ENCODE assay signal across 8 mouse cellular contexts in genomic region chr13:42917251-42917650, GRCm38 (mm10).
A peak's percentile ranks its signal among the peaks of the same experiment; 100 is the strongest.
DNase-seq lines count a peak whose midpoint lies in the region; ATAC-seq lines count a peak whose summit lies in the region.

No protein-coding gene starts in this region.

- no peak overlapping the region for H3K9ac ChIP-seq in liver, embryonic 13.5 days
- no peak overlapping the region for H3K9ac ChIP-seq in liver, embryonic 12.5 days
- H3K9ac ChIP-seq in liver, embryonic 11.5 days (ENCODE audit: low read depth, low read length) = no peak overlapping the region

- 48% methylated on average over 6 of the region's 6 CpGs for WGBS in liver, embryonic 13.5 days (ENCODE audit: insufficient replicate concordance)
- 44% methylated on average over 6 of the region's 6 CpGs for WGBS in liver, embryonic 12.5 days (ENCODE audit: insufficient replicate concordance)
- 37% methylated on average over 6 of the region's 6 CpGs for WGBS in midbrain, embryonic 10.5 days
- WGBS in liver, embryonic 11.5 days = 45% methylated on average over 6 of the region's 6 CpGs

- H3K4me3 ChIP-seq in liver, embryonic 13.5 days (replicated peaks) = no peak overlapping the region
- H3K4me3 ChIP-seq in liver, embryonic 12.5 days = no peak overlapping the region
- H3K4me3 ChIP-seq in midbrain, embryonic 10.5 days = peak overlapping the region; percentile 76; the same call in 1 of the 2 replicates
- no peak overlapping the region for H3K4me3 ChIP-seq in liver, embryonic 11.5 days (ENCODE audit: low read depth, low read length)

- no peak for DNase-seq in liver, embryonic 13.5 days
- DNase-seq in cerebellum, postnatal 25 days = peak; percentile 85 to 89
- DNase-seq in heart, postnatal 10 days = peak; percentile 55 to 64
- DNase-seq in kidney, postnatal 4 days = peak; percentile 67 to 76
- peak; percentile 18 for DNase-seq in midbrain, embryonic 10.5 days (ENCODE audit: low spot score)
- no peak for DNase-seq in spleen, postnatal 10 days (ENCODE audit: low spot score in 2 of 2)
- DNase-seq in liver, embryonic 11.5 days (ENCODE audit: low spot score) = no peak

- H3K4me2 ChIP-seq in liver, embryonic 13.5 days = peak overlapping the region; percentile 67; the same call in 1 of the 2 replicates
- H3K4me2 ChIP-seq in liver, embryonic 12.5 days = no peak overlapping the region; the same call in 1 of the 2 replicates
- H3K4me2 ChIP-seq in liver, embryonic 11.5 days = no peak overlapping the region; the same call in 1 of the 2 replicates

- intact Hi-C loops in heart, postnatal 10 days (cut with DNase I) = no loop called here

- H3K9me3 ChIP-seq in liver, embryonic 13.5 days (replicated peaks) = no peaks in the 10 kb centered on the region
- no peaks in the 10 kb centered on the region for H3K9me3 ChIP-seq in liver, embryonic 12.5 days (replicated peaks)
- H3K9me3 ChIP-seq in midbrain, embryonic 10.5 days (replicated peaks) = no peaks in the 10 kb centered on the region
- no peaks in the 10 kb centered on the region for H3K9me3 ChIP-seq in liver, embryonic 11.5 days (ENCODE audit: control insufficient read depth, low read length)

- H3K4me1 ChIP-seq in liver, embryonic 13.5 days (replicated peaks) = no peaks in the 10 kb centered on the region
- peaks cover 9% of the 10 kb centered on the region; the same call in 1 of the 2 replicates for H3K4me1 ChIP-seq in liver, embryonic 12.5 days
- peaks cover 28% of the 10 kb centered on the region for H3K4me1 ChIP-seq in midbrain, embryonic 10.5 days
- peaks cover 3% of the 10 kb centered on the region; the same call in 1 of the 2 replicates for H3K4me1 ChIP-seq in liver, embryonic 11.5 days (replicated peaks; ENCODE audit: control insufficient read depth, insufficient read depth, low read length)

- no peaks in the 10 kb centered on the region for H3K36me3 ChIP-seq in liver, embryonic 13.5 days
- no peaks in the 10 kb centered on the region for H3K36me3 ChIP-seq in liver, embryonic 12.5 days
- no peaks in the 10 kb centered on the region for H3K36me3 ChIP-seq in midbrain, embryonic 10.5 days
- no peaks in the 10 kb centered on the region for H3K36me3 ChIP-seq in liver, embryonic 11.5 days (ENCODE audit: control insufficient read depth, insufficient read depth, low read length)

- H3K27me3 ChIP-seq in liver, embryonic 13.5 days = peaks cover 34% of the 10 kb centered on the region
- H3K27me3 ChIP-seq in liver, embryonic 12.5 days (replicated peaks) = peaks cover 43% of the 10 kb centered on the region
- H3K27me3 ChIP-seq in midbrain, embryonic 10.5 days (ENCODE audit: low read depth, poor library complexity, severe bottlenecking) = peaks cover 41% of the 10 kb centered on the region
- H3K27me3 ChIP-seq in liver, embryonic 11.5 days (replicated peaks; ENCODE audit: control insufficient read depth, insufficient read depth, low read length) = peaks cover 26% of the 10 kb centered on the region

- no peak overlapping the region for H3K27ac ChIP-seq in liver, embryonic 13.5 days
- H3K27ac ChIP-seq in liver, embryonic 12.5 days = no peak overlapping the region
- H3K27ac ChIP-seq in midbrain, embryonic 10.5 days (replicated peaks) = no peak overlapping the region
- no peak overlapping the region for H3K27ac ChIP-seq in liver, embryonic 11.5 days (ENCODE audit: low read depth, low read length)

- ATAC-seq in liver, embryonic 13.5 days (ENCODE audit: low read depth) = no peak
- no peak for ATAC-seq in liver, embryonic 12.5 days
- no peak for ATAC-seq in liver, embryonic 11.5 days (replicated peaks; ENCODE audit: low FRiP score)

Comparison
In these comparisons a context has a peak if more than half of its experiments do, and no peak if none do; other contexts are left out.
1. DNase-seq: peak in cerebellum, postnatal 25 days (2 of 2), heart, postnatal 10 days (2 of 2), kidney, postnatal 4 days (2 of 2) and midbrain, embryonic 10.5 days (single experiment); none in liver, embryonic 13.5 days (single experiment), spleen, postnatal 10 days (0 of 2) and liver, embryonic 11.5 days (single experiment).